Mouse (Mus musculus) kidney, embryonic 16.5 days (tissue): ENCODE data around the gene Olfr479. TPM values are rescaled to one million over a fixed set of nuclear protein-coding genes. Genes with fewer than 3 reads are reported as not detected.
"Not testable (repeated sequence)": the region's sequence is repeated elsewhere in the genome, so short reads cannot be mapped to it uniquely, and the experiment has no call there.

Experiments
- ATAC-seq: fragments of 200-750 bp; cut with Nextera tagmentation; 2 replicates; pipeline ENCODE4 v1.8.0; 2017; ENCODE audit warnings: moderate TSS enrichment; ENCODE audit not compliant: low FRiP score, low TSS enrichment
- H3K27ac ChIP-seq: fragments of 300-500 bp; sonication (generic); 2 replicates; pipeline ENCODE4 v1.5.1; 2014; ENCODE audit warnings: low read length
- H3K27me3 ChIP-seq: fragments of 300-500 bp; sonication (generic); 2 replicates; pipeline ENCODE4 v1.6.1; 2014; ENCODE audit warnings: low read length, control low read depth, mixed read lengths; ENCODE audit not compliant: insufficient read depth
- H3K36me3 ChIP-seq: fragments of 300-500 bp; sonication (generic); 2 replicates; pipeline ENCODE4 v1.6.1; 2014; ENCODE audit warnings: low read length, control low read depth, mixed read lengths; ENCODE audit not compliant: insufficient read depth
- H3K4me1 ChIP-seq: fragments of 300-500 bp; sonication (generic); 2 replicates; pipeline ENCODE4 v1.6.1; 2014; ENCODE audit warnings: low read length, control low read depth, mixed read lengths; ENCODE audit not compliant: insufficient read depth
- H3K4me2 ChIP-seq: fragments of 300-500 bp; sonication (generic); replicated peaks from 2 replicates; pipeline ENCODE4 v1.6.1; 2014; ENCODE audit warnings: low read depth, low read length
- H3K4me3 ChIP-seq: fragments of 300-500 bp; sonication (generic); 2 replicates; pipeline ENCODE4 v1.5.1; 2014; ENCODE audit warnings: mild to moderate bottlenecking, low read length
- H3K9ac ChIP-seq: fragments of 300-500 bp; sonication (generic); replicated peaks from 2 replicates; pipeline ENCODE4 v1.6.1; 2014; ENCODE audit warnings: low read length
- H3K9me3 ChIP-seq: fragments of 300-500 bp; sonication (generic); 2 replicates; pipeline ENCODE4 v1.6.1; 2016; ENCODE audit warnings: low read length, control low read depth
- WGBS: fragments of 180-500 bp; shearing (Covaris S2); extraction: QIAGEN DNeasy Blood & Tissue Kit; methylation state at CpG from one replicate; pipeline ENCODE4 v1.1.7; 2014; 5-methylcytosine and 5-hydroxymethylcytosine counted together
- polyA plus RNA-seq: library from polyadenylated mRNA; unstranded; fragments of >200 nt; fragmentation: Nextera tagmentation; extraction: Ambion mirVana; gene quantifications from 2 replicates; pipeline ENCODE4 v1.2.1, GENCODE M21; 2015

Olfr479 gene
- polyA plus RNA-seq = not detected in 2 replicates

DNA sequence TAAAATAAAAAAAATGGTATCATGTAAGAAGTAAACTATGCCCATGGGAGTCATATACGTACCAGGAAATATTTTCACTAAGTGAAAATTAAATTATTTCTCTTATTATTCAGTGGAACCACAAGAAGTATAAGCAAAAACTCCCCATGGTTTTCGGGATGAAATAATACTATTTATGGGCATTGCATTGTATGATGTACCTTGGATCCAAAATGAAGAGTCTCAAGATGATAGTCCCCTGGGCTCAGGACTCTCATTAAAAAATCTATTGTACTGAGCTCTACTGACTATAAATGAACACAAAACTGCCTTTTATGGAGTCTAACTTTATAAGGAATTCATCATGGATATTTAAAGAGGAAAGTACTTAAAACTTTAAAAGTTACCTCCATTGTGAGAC is at the start of gene Olfr479:
TSS of gene Olfr479 (plus strand) at position 301 of the 400 bp plus-strand sequence.
- Histone ChIP-seq H3K9ac (no peak within 1 kb of the TSS), H3K9me3 (no peaks in the 10 kb centered on the region), H3K27me3 (no peaks in the 10 kb centered on the region), H3K4me2 (no peak within 1 kb of the TSS), H3K4me1 (no peaks in the 10 kb centered on the region), H3K4me3 (no peak within 1 kb of the TSS), H3K27ac (no peak within 1 kb of the TSS), H3K36me3 (no peaks in the 10 kb centered on the region)
- 85% methylated on average over 2 of the region's 2 CpGs for WGBS
- no peak for ATAC-seq

DNA sequence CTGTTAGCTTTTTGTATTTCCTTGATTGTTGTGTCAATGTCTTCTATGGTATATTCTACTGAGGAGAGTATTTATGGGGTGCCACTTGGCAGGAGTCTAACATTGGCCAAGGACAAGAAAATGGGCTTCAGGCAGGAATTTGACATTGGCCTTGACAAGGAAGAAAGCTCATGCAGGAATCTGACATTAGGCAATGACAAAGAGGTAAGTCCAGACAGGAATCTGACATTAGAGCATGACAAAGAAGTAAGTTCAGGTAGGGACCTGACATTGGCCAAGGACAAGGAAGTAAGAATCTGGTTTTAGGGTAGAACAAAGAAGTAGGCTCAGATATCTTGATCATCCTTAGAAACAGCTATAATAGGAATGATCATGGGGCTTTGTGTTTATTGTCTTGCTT is 36.2 kb upstream of the Olfr479 start:
- not testable (repeated sequence) for H3K27me3 ChIP-seq, H3K36me3 ChIP-seq, H3K4me1 ChIP-seq, H3K4me2 ChIP-seq, H3K4me3 ChIP-seq, H3K9me3 ChIP-seq, H3K9ac ChIP-seq, ATAC-seq, H3K27ac ChIP-seq

DNA sequence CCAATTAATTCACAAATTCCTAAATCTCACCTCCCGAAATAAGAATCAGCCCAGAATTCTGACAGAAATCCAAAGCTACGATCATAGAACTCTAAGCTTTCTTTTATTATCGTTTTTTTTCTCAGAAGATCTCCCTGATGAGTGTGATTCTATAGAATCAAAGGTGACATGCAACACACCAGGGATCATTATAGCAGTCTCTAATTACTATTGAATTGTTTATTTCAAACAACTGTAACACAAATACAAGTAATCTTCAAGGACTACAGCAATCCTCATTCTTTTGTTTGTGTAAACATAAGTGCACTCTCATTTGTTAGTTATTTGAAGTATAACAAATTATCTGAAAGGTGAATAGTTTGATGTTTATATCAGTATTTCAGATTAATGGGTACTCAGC is 16.6 kb upstream of the Olfr479 start, which contains the start of gene Olfr478:
TSS of gene Olfr478 (minus strand) at position 101 of the 400 bp plus-strand sequence.
- ATAC-seq = no peak
- Histone ChIP-seq H3K4me2 (no peak within 1 kb of the TSS), H3K4me1 (no peaks in the 10 kb centered on the region), H3K9me3 (no peaks in the 10 kb centered on the region), H3K4me3 (no peak within 1 kb of the TSS), H3K36me3 (no peaks in the 10 kb centered on the region), H3K27me3 (no peaks in the 10 kb centered on the region), H3K9ac (no peak within 1 kb of the TSS), H3K27ac (no peak within 1 kb of the TSS)
- WGBS = 81% methylated on average over 3 of the region's 3 CpGs

- no peak for ATAC-seq
- H3K4me1 ChIP-seq = no peaks in the 10 kb centered on the region
- H3K36me3 ChIP-seq = no peaks in the 10 kb centered on the region
- H3K4me2 ChIP-seq = no peak within 1 kb of the TSS
- 87% methylated on average over 1 of the region's 1 CpGs for WGBS
- H3K27ac ChIP-seq = no peak within 1 kb of the TSS
- H3K4me3 ChIP-seq = no peak within 1 kb of the TSS
- no peaks in the 10 kb centered on the region for H3K27me3 ChIP-seq
- no peak within 1 kb of the TSS for H3K9ac ChIP-seq
- H3K9me3 ChIP-seq = no peaks in the 10 kb centered on the region
Measured at GRCm38 (mm10) chr7:108067246-108067645, 16.8 kb downstream of the Olfr479 start, which contains the start of gene Olfr480. TSS of gene Olfr480 (minus strand) at chr7:108067346.

DNA sequence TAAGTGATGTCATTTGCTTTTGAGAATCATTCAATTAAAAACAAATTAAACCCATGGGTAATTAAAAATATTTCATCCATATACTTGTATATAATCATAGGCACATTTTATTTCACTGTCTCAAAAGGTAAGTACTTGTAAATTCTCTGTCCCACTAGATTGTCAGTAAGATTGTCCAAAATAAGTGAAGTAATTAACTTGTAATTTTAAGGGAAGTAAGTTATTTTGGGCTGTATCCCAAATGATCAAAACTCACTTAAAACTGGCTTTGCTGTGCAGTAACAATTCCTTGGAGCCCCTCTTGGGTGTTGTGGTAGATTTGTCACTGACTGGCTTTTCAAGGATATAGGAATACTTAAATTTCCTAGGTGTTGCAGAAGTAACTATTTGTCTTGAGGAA is 29.1 kb downstream of the Olfr479 start, which contains the start of gene Olfr481:
TSS of gene Olfr481 (plus strand) at position 301 of the 400 bp plus-strand sequence.
- Histone ChIP-seq H3K27me3 (no peaks in the 10 kb centered on the region), H3K9ac (no peak within 1 kb of the TSS), H3K36me3 (no peaks in the 10 kb centered on the region), H3K4me3 (no peak within 1 kb of the TSS), H3K27ac (no peak within 1 kb of the TSS), H3K4me2 (no peak within 1 kb of the TSS), H3K9me3 (no peaks in the 10 kb centered on the region), H3K4me1 (no peaks in the 10 kb centered on the region)
- ATAC-seq = no peak

- ATAC-seq = no peak
- 75% methylated on average over 1 of the region's 1 CpGs for WGBS
- H3K4me1 ChIP-seq = no peaks in the 10 kb centered on the region
- H3K9ac ChIP-seq = no peak within 1 kb of the TSS
- H3K36me3 ChIP-seq = no peaks in the 10 kb centered on the region
- H3K4me2 ChIP-seq = no peak within 1 kb of the TSS
- no peak within 1 kb of the TSS for H3K4me3 ChIP-seq
- no peak within 1 kb of the TSS for H3K27ac ChIP-seq
- no peaks in the 10 kb centered on the region for H3K9me3 ChIP-seq
- H3K27me3 ChIP-seq = no peaks in the 10 kb centered on the region
Measured at GRCm38 (mm10) chr7:108097486-108097885, 47.0 kb downstream of the Olfr479 start, which contains the start of gene Olfr482. TSS of gene Olfr482 (minus strand) at chr7:108097586.

- Histone ChIP-seq H3K27ac (no peak within 1 kb of the TSS), H3K9me3 (no peaks in the 10 kb centered on the region), H3K4me1 (no peaks in the 10 kb centered on the region), H3K27me3 (no peaks in the 10 kb centered on the region), H3K4me3 (no peak within 1 kb of the TSS), H3K36me3 (no peaks in the 10 kb centered on the region), H3K4me2 (no peak within 1 kb of the TSS), H3K9ac (no peak within 1 kb of the TSS)
- 87% methylated on average over 1 of the region's 1 CpGs for WGBS
- no peak for ATAC-seq
Measured at GRCm38 (mm10) chr7:108100549-108100948, 50.1 kb downstream of the Olfr479 start, which contains the start of gene Olfr483. TSS of gene Olfr483 (plus strand) at chr7:108100849.

Other genes starting within 250 kb of the Olfr479 start
- not detected in 2 replicates for gene Ovch2, start 249.5 kb upstream of the Olfr479 start, polyA plus RNA-seq
- not detected in 2 replicates for gene Olfr467, start 238.4 kb upstream of the Olfr479 start, polyA plus RNA-seq
- gene Olfr469, start 225.2 kb upstream of the Olfr479 start, polyA plus RNA-seq = not detected in 2 replicates
- gene Olfr470, start 203.2 kb upstream of the Olfr479 start, polyA plus RNA-seq = not detected in 2 replicates
- 0.03 TPM in 1 of 2 replicates, not detected in the other for gene Olfr472, start 152.8 kb upstream of the Olfr479 start, polyA plus RNA-seq
- not detected in 2 replicates for gene Olfr473, start 120.2 kb upstream of the Olfr479 start, polyA plus RNA-seq
- gene Olfr474, start 96.0 kb upstream of the Olfr479 start, polyA plus RNA-seq = not detected in 2 replicates
- gene Olfr476, start 85.9 kb upstream of the Olfr479 start, polyA plus RNA-seq = not detected in 2 replicates
- gene Olfr477, start 64.0 kb upstream of the Olfr479 start, polyA plus RNA-seq = not detected in 2 replicates
- gene Olfr478, start 16.7 kb upstream of the Olfr479 start, polyA plus RNA-seq = not detected in 2 replicates
- not detected in 2 replicates for gene Olfr480, start 16.7 kb downstream of the Olfr479 start, polyA plus RNA-seq
- not detected in 2 replicates for gene Olfr481, start 29.2 kb downstream of the Olfr479 start, polyA plus RNA-seq
- 0.07 and 0.13 TPM in 2 replicates for gene Olfr482, start 46.9 kb downstream of the Olfr479 start, polyA plus RNA-seq
- not detected in 2 replicates for gene Olfr483, start 50.2 kb downstream of the Olfr479 start, polyA plus RNA-seq
- gene Olfr484, start 76.8 kb downstream of the Olfr479 start, polyA plus RNA-seq = not detected in 2 replicates
- not detected in 2 replicates for gene Olfr485, start 109.2 kb downstream of the Olfr479 start, polyA plus RNA-seq
- not detected in 2 replicates for gene Olfr486, start 122.0 kb downstream of the Olfr479 start, polyA plus RNA-seq
- gene Olfr487, start 163.9 kb downstream of the Olfr479 start, polyA plus RNA-seq = not detected in 2 replicates
- gene Olfr488, start 207.7 kb downstream of the Olfr479 start, polyA plus RNA-seq = not detected in 2 replicates
- gene Olfr490, start 238.2 kb downstream of the Olfr479 start, polyA plus RNA-seq = not detected in 2 replicates